In genomic region chr15:79689662-79690425, GRCm38 (mm10) we compare ENCODE assay signal across 1 mouse cellular context.
TF ChIP-seq lines count a peak whose summit lies in the region.

No protein-coding gene starts in this region.

TF ChIP-seq in CH12.LX, 34 proteins besides CTCF, POLR2A, EP300 and RAD21 (continued from another document):
- TF ChIP-seq USF2 (conservative IDR thresholded peaks at IDR 0.05; ENCODE audit: low read depth, low read length) (no peak), NRF1 (IDR thresholded peaks at IDR 0.05; ENCODE audit: low read depth, low read length) (peak; percentile 32), ZKSCAN1 (IDR thresholded peaks at IDR 0.05; ENCODE audit: borderline replicate concordance, low read depth, low read length) (no peak), UBTF (IDR thresholded peaks at IDR 0.05; ENCODE audit: low read depth, low read length) (no peak), PAX5 (IDR thresholded peaks at IDR 0.05; ENCODE audit: low read length) (no peak), MAFK (IDR thresholded peaks at IDR 0.05; ENCODE audit: insufficient replicate concordance, low read length) (peak; percentile 58; the same call in 1 of the 2 replicates), CHD1 (IDR thresholded peaks at IDR 0.05; ENCODE audit: low read depth, low read length) (no peak), TCF12 (IDR thresholded peaks at IDR 0.05; ENCODE audit: low read depth, low read length) (no peak), IRF4 (IDR thresholded peaks at IDR 0.05; ENCODE audit: low read depth, low read length) (no peak), SIN3A (IDR thresholded peaks at IDR 0.05; ENCODE audit: low read length) (no peak; the same call in 1 of the 2 replicates), MXI1 (IDR thresholded peaks at IDR 0.05; ENCODE audit: low read depth, low read length) (peak; percentile 68), GABPA (IDR thresholded peaks at IDR 0.05; ENCODE audit: insufficient replicate concordance, low read depth, low read length) (no peak), BHLHE40 (IDR thresholded peaks at IDR 0.05; ENCODE audit: low read depth, low read length) (peak; percentile 93), KAT2A (IDR thresholded peaks at IDR 0.05; ENCODE audit: insufficient replicate concordance, low read length) (no peak), ZC3H11A (IDR thresholded peaks at IDR 0.05; ENCODE audit: low read depth, low read length) (no peak), MAZ (IDR thresholded peaks at IDR 0.05; ENCODE audit: low read depth, low read length) (no peak; the same call in 1 of the 2 replicates), MEF2A (IDR thresholded peaks at IDR 0.05; ENCODE audit: borderline replicate concordance, low read depth, low read length) (no peak; the same call in 1 of the 2 replicates), MAX (IDR thresholded peaks at IDR 0.05; ENCODE audit: low read length) (no peak), HCFC1 (IDR thresholded peaks at IDR 0.05; ENCODE audit: low read depth, low read length) (no peak), MYC (IDR thresholded peaks at IDR 0.05; ENCODE audit: low read depth, low read length) (no peak), TBP (conservative IDR thresholded peaks at IDR 0.05; ENCODE audit: low read depth, low read length) (no peak), ZNF384 (IDR thresholded peaks at IDR 0.05; ENCODE audit: low read depth, low read length) (peak; percentile 90), ELF1 (IDR thresholded peaks at IDR 0.05; ENCODE audit: low read depth, low read length) (no peak), E2F4 (IDR thresholded peaks at IDR 0.05; ENCODE audit: insufficient replicate concordance, low read depth, low read length) (no peak; the same call in 1 of the 2 replicates)
